In the genomic region with DNA sequence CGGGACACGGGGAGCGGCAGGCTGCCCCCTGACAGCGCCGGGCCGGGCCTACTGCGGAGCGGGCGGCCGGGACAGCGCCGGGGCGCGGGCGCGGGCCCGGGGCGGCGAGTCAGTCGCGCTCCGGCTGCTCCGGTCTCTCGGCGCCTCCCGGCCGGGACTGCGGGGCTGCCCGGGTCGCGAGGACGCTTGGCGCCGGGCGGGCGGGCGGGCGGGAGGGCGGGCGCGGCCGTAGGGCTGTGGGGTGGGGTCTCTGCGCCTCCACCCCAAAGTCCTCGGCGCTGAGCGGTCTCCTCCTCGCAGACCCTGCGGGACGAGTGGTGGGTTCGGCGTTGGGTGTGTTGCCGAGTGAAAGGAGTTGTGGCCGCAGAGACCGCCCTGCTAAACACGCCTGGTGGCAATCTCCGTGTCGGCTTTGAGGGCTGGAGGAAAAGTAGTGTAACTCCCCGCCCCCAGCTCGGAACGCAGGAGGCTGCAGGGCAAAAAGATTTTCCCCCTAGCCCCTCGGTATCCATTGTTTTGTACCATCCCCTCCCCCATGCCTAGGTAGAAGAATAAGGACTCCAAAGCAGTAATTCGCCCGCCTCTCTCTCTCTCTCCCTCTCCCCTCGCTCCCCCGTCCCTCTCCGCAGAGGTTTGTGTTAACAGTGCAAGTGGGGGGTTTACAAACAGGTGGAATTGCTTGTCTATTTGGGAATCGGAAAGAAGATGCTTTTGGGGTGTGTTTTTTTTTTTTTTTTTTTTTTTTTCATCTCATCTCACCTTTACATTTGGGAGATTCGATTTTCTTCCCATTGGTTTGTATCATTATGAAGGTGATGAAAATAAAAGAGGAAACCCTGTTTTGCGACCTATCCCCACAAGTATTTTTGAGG, we compare ENCODE assay signal across 8 mouse cellular contexts. TPM values are rescaled to one million over a fixed set of nuclear protein-coding genes. Genes with fewer than 3 reads are reported as not detected.
A peak's percentile ranks its signal among the peaks of the same experiment; 100 is the strongest.
DNase-seq lines count a peak whose midpoint lies in the region; ATAC-seq and TF ChIP-seq lines count a peak whose summit lies in the region.

No protein-coding gene starts in this region.

- WGBS in forebrain, embryonic 16.5 days, result under 1% methylated on average over 41 of the region's 69 CpGs
- under 1% methylated on average over 47 of the region's 69 CpGs for whole genome bisulfite sequencing in macrophage (ENCODE audit: missing documents)

- intact Hi-C loops in left cerebral cortex, adult 2 months (cut with DNase I), result loop anchor here (2.0 to 10.0 kb wide), 4 partner anchors 97 to 1249 kb away; partner anchors contain the start of gene Adra2a

- peak overlapping the region; percentile 97 for H3K4me3 ChIP-seq in forebrain, embryonic 16.5 days (replicated peaks; ENCODE audit: low read length)
- peak overlapping the region; percentile 86 for H3K4me3 ChIP-seq in left cerebral cortex, adult 2 months
- peak overlapping the region; percentile 74 for H3K4me3 ChIP-seq in macrophage (ENCODE audit: inconsistent target)

- peak overlapping the region; percentile 83 for H3K9ac ChIP-seq in forebrain, embryonic 16.5 days (replicated peaks; ENCODE audit: low read depth, low read length)

- ATAC-seq in forebrain, embryonic 16.5 days, result peak; percentile 2
- no peak for ATAC-seq in activated CD4-positive, CD25-positive, alpha-beta regulatory T cell, adult 4 months

- peak overlapping the region; percentile 82 for H3K4me2 ChIP-seq in forebrain, embryonic 16.5 days (ENCODE audit: low read length)

- peak; percentile 73 for DNase-seq in MN1 (ENCODE audit: low spot score)
- DNase-seq in cerebellum, adult 18-20 months, result peak; percentile 52 to 57
- peak; percentile 62 for DNase-seq in heart, postnatal 4 days
- peak; percentile 38 to 46 for DNase-seq in left cerebral cortex, adult 2 months (ENCODE audit: extremely low spot score in 1 of 2, low spot score in 2 of 2)
- peak; percentile 40 for DNase-seq in right cerebral cortex, postnatal 4 days

- H3K4me1 ChIP-seq in forebrain, embryonic 16.5 days (replicated peaks; ENCODE audit: control insufficient read depth, insufficient read depth, low read length), result peaks cover 11% of the 10 kb centered on the region

- no peak for TF ChIP-seq CTCF in left cerebral cortex, adult 2 months (IDR thresholded peaks at IDR 0.05)

- peaks cover 69% of the 10 kb centered on the region for H3K79me2 ChIP-seq in macrophage (ENCODE audit: inconsistent target)

- peak overlapping the region; percentile 94 for H3K27ac ChIP-seq in forebrain, embryonic 16.5 days (ENCODE audit: low read length)
- H3K27ac ChIP-seq in left cerebral cortex, adult 2 months, result peak overlapping the region; percentile 30; the same call in 1 of the 2 replicates
- 0 out of 2 replicates have a peak overlapping the region, but pooled peaks have one; percentile 7 for H3K27ac ChIP-seq in macrophage

- no peaks in the 10 kb centered on the region for H3K36me3 ChIP-seq in forebrain, embryonic 16.5 days (ENCODE audit: control insufficient read depth, insufficient read depth)
- H3K36me3 ChIP-seq in macrophage (ENCODE audit: inconsistent target), result no peaks in the 10 kb centered on the region

- no peaks in the 10 kb centered on the region for H3K27me3 ChIP-seq in forebrain, embryonic 16.5 days (replicated peaks; ENCODE audit: control insufficient read depth, insufficient read depth, low read length)

- H3K9me3 ChIP-seq in forebrain, embryonic 16.5 days (ENCODE audit: control insufficient read depth, low read length), result no peaks in the 10 kb centered on the region

RNA-seq across cellular contexts. Expression of gene Bbip1, which starts 1.0 kb away (rescaled TPM):
- polyA plus RNA-seq in forebrain, embryonic 16.5 days (2015; fragmentation: Nextera tagmentation; extraction: Ambion mirVana), result 148 and 151 TPM in 2 replicates
- total RNA-seq in heart, postnatal 4 days (2021), result 10 to 100 TPM; 36.5 to 40.3 TPM
- total RNA-seq in left cerebral cortex, adult 2 months (2021), result 10 to 100 TPM; 55.1 to 57.7 TPM
- total RNA-seq in macrophage (2018; cell fraction: chromatin; rRNA removed), result 10 to 100 TPM; 18.4 to 53.7 (median 36.8) TPM
- 10 to 100 TPM; 45.6 to 84.6 (median 58.3) TPM for total RNA-seq in macrophage (2018; cell fraction: cytosol; rRNA removed)
- total RNA-seq in macrophage (2018; cell fraction: nucleus; rRNA removed), result 10 to 100 TPM; 18.7 to 58.6 (median 39.5) TPM
- polyA plus RNA-seq in macrophage (2018), result 49.1 to 71.9 TPM (median 71.7 TPM) in 3 replicates
- polyA plus RNA-seq in activated CD4-positive, CD25-positive, alpha-beta regulatory T cell, adult 4 months (2017; shearing (Covaris generic)), result 100 to 1,000 TPM; 114 to 123 TPM

RNA-seq across cellular contexts. Expression of gene Shoc2, which starts 1.3 kb away (rescaled TPM):
- polyA plus RNA-seq in forebrain, embryonic 16.5 days (2015; fragmentation: Nextera tagmentation; extraction: Ambion mirVana), result 58.8 and 65.1 TPM in 2 replicates
- 10 to 100 TPM; 37.3 to 39.6 TPM for total RNA-seq in heart, postnatal 4 days (2021)
- total RNA-seq in left cerebral cortex, adult 2 months (2021), result 10 to 100 TPM; 54.5 to 55.6 TPM
- 100 to 1,000 TPM in 2 of 26 experiments, 10 to 100 TPM in 24; 33.5 to 123 (median 48.3) TPM for total RNA-seq in macrophage (2018; cell fraction: chromatin; rRNA removed)
- total RNA-seq in macrophage (2018; cell fraction: cytosol; rRNA removed), result 10 to 100 TPM; 30.6 to 51.9 (median 39.8) TPM
- 100 to 1,000 TPM in 1 of 26 experiments, 10 to 100 TPM in 25; 36.2 to 109 (median 50.6) TPM for total RNA-seq in macrophage (2018; cell fraction: nucleus; rRNA removed)
- 23.0 to 34.4 TPM (median 31.5 TPM) in 3 replicates for polyA plus RNA-seq in macrophage (2018)
- 10 to 100 TPM; 61.5 to 66.2 TPM for polyA plus RNA-seq in activated CD4-positive, CD25-positive, alpha-beta regulatory T cell, adult 4 months (2017; shearing (Covaris generic))

RNA-seq across cellular contexts. Expression of gene Pdcd4, which starts 53.4 kb away (rescaled TPM):
- polyA plus RNA-seq in forebrain, embryonic 16.5 days (2015; fragmentation: Nextera tagmentation; extraction: Ambion mirVana), result 76.7 and 90.8 TPM in 2 replicates
- total RNA-seq in heart, postnatal 4 days (2021), result 10 to 100 TPM; 19.9 to 22.3 TPM
- 100 to 1,000 TPM; 102 to 114 TPM for total RNA-seq in left cerebral cortex, adult 2 months (2021)
- total RNA-seq in macrophage (2018; cell fraction: chromatin; rRNA removed), result 10 to 100 TPM in 5 of 26 experiments, 1 to 10 TPM in 15, under 1 TPM in 5, not detected in 1; 0.54 to 19.1 (median 3.5) TPM
- 10 to 100 TPM in 13 of 26 experiments, 1 to 10 TPM in 13; 4.7 to 28.2 (median 10.0) TPM for total RNA-seq in macrophage (2018; cell fraction: cytosol; rRNA removed)
- 10 to 100 TPM in 5 of 26 experiments, 1 to 10 TPM in 21; 1.9 to 18.8 (median 5.5) TPM for total RNA-seq in macrophage (2018; cell fraction: nucleus; rRNA removed)
- polyA plus RNA-seq in macrophage (2018), result 3.8 to 15.6 TPM (median 13.3 TPM) in 3 replicates
- polyA plus RNA-seq in activated CD4-positive, CD25-positive, alpha-beta regulatory T cell, adult 4 months (2017; shearing (Covaris generic)), result 100 to 1,000 TPM; 479 to 707 TPM

Comparison
In these comparisons a context has a peak if more than half of its experiments do, and no peak if none do; other contexts are left out.
1. H3K27ac ChIP-seq: peak in every context shown above with its lines; median percentile 94 in forebrain, embryonic 16.5 days; 30 in left cerebral cortex, adult 2 months; 7 in macrophage.